Mouse (Mus musculus) embryonic facial prominence, embryonic 11.5 days (tissue): Measurements from ENCODE around the gene Ccser2. TPM values are rescaled to one million over a fixed set of nuclear protein-coding genes. Genes with fewer than 3 reads are reported as not detected.

Experiments used
- ATAC-seq: fragments of 200-750 bp; cut with Nextera tagmentation; replicated peaks from 2 replicates; pipeline ENCODE4 v1.8.0; 2017; ENCODE audit warnings: low read depth; ENCODE audit not compliant: insufficient number of reproducible peaks, low FRiP score, low TSS enrichment
- DNase-seq: peaks from one replicate; pipeline ENCODE4 v3.0.0-alpha.2; 2015; ENCODE audit warnings: low spot score
- H3K27ac ChIP-seq: fragments of 300-500 bp; sonication (generic); replicated peaks from 2 replicates; pipeline ENCODE4 v1.5.1; 2014; ENCODE audit warnings: mild to moderate bottlenecking, low read depth, low read length, control low read depth
- H3K27me3 ChIP-seq: fragments of 300-500 bp; sonication (generic); 2 replicates; pipeline ENCODE4 v1.6.1; 2014; ENCODE audit warnings: mild to moderate bottlenecking, low read length, moderate library complexity, mixed read lengths; ENCODE audit not compliant: control insufficient read depth, insufficient read depth
- H3K36me3 ChIP-seq: fragments of 300-500 bp; sonication (generic); replicated peaks from 2 replicates; pipeline ENCODE4 v1.6.1; 2014; ENCODE audit warnings: low read depth, mild to moderate bottlenecking, low read length, moderate library complexity, mixed read lengths; ENCODE audit not compliant: control insufficient read depth, insufficient read depth
- H3K4me1 ChIP-seq: fragments of 300-500 bp; sonication (generic); 2 replicates; pipeline ENCODE4 v1.6.1; 2014; ENCODE audit warnings: low read length, mixed read lengths; ENCODE audit not compliant: control insufficient read depth, insufficient read depth
- H3K4me2 ChIP-seq: fragments of 300-500 bp; sonication (generic); 2 replicates; pipeline ENCODE4 v1.6.1; 2014; ENCODE audit warnings: low read depth, mild to moderate bottlenecking, control low read depth, low read length, moderate library complexity
- H3K4me3 ChIP-seq: fragments of 300-500 bp; sonication (generic); 2 replicates; pipeline ENCODE4 v1.5.1; 2014; ENCODE audit warnings: low read depth, low read length, control low read depth
- H3K9ac ChIP-seq: fragments of 300-500 bp; sonication (generic); replicated peaks from 2 replicates; pipeline ENCODE4 v1.6.1; 2014; ENCODE audit warnings: mild to moderate bottlenecking, control low read depth, low read length
- H3K9me3 ChIP-seq: fragments of 300-500 bp; sonication (generic); replicated peaks from 2 replicates; pipeline ENCODE4 v1.6.1; 2016; ENCODE audit warnings: mild to moderate bottlenecking, low read length, inconsistent platforms, mixed read lengths; ENCODE audit not compliant: control insufficient read depth
- WGBS: fragments of 180-500 bp; shearing (Covaris S2); extraction: QIAGEN DNeasy Blood & Tissue Kit; methylation state at CpG from one replicate; pipeline ENCODE4 v1.1.7; 2014; 5-methylcytosine and 5-hydroxymethylcytosine counted together
- polyA plus RNA-seq: library from polyadenylated mRNA; unstranded; fragments of >200 nt; fragmentation: Nextera tagmentation; extraction: Ambion mirVana; gene quantifications from 2 replicates; pipeline ENCODE4 v1.2.1, GENCODE M21; 2014

The Ccser2 gene
- polyA plus RNA-seq, 1 experiment from 2014 or later, result 34.5 TPM

DNA sequence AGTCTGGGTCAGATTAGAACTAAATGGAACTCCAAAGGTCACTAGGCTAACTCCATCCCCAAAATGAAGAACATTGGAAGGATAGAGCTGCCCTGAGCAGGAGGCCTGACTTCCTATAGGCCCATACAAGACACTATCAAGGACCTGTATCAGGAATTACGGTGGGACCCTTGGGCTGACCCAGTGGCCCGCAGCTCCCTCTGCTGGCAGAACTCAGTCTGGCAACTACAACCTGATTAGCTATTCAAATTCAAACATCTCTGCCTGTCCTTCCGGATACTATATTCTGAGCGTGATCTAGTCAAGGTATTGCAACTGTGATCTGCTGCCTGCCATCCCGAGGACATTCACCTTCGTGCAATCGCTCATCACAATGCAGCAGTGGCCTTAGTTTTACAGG, 106.2 kb downstream of the Ccser2 start:
- H3K4me3 ChIP-seq, result no peak overlapping the region
- H3K27me3 ChIP-seq, result no peaks in the 10 kb centered on the region
- no peaks in the 10 kb centered on the region for H3K36me3 ChIP-seq
- DNase-seq, result peak; percentile 65
- no peak overlapping the region for H3K9ac ChIP-seq
- WGBS, result 27% methylated on average over 7 of the region's 7 CpGs
- H3K27ac ChIP-seq, result no peak overlapping the region
- 0 out of 2 replicates have a peak, but pooled peaks have one; percentile 41 for ATAC-seq
- no peaks in the 10 kb centered on the region for H3K4me1 ChIP-seq
- no peak overlapping the region for H3K4me2 ChIP-seq
- H3K9me3 ChIP-seq, result no peaks in the 10 kb centered on the region

GRCm38 (mm10) chr14:36858932-36859331, 109.6 kb downstream of the Ccser2 start:
- no peak overlapping the region for H3K4me3 ChIP-seq
- H3K9me3 ChIP-seq, result no peaks in the 10 kb centered on the region
- H3K9ac ChIP-seq, result no peak overlapping the region
- H3K36me3 ChIP-seq, result no peaks in the 10 kb centered on the region
- WGBS, result 67% methylated on average over 4 of the region's 4 CpGs
- H3K27me3 ChIP-seq, result no peaks in the 10 kb centered on the region
- H3K4me2 ChIP-seq, result no peak overlapping the region
- no peak for DNase-seq
- no peaks in the 10 kb centered on the region for H3K4me1 ChIP-seq
- H3K27ac ChIP-seq, result no peak overlapping the region
- ATAC-seq, result no peak

DNA sequence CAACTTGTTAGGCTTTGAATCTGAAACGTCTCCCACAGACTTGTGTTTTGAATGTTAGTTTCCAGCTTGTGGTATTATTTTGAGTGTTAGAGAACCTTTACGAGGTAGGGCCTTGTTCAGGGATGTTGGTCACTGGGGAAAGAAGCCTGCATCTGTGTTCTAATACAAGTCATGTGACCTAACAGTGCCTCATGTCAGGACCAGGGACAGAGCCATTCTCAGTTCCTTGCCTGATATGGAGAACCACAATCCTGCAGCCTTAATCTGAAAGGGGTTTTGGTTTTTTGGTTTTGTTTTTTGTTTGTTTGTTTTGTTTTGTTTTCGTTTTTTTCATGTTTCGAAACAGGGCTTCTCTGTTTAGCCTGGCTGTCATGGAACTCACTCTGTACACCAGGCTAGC, 115.6 kb downstream of the Ccser2 start:
- H3K27ac ChIP-seq, result no peak overlapping the region
- H3K27me3 ChIP-seq, result no peaks in the 10 kb centered on the region
- H3K36me3 ChIP-seq, result no peaks in the 10 kb centered on the region
- peak; percentile 42 for DNase-seq
- 75% methylated on average over 4 of the region's 4 CpGs for WGBS
- no peaks in the 10 kb centered on the region for H3K9me3 ChIP-seq
- no peak for ATAC-seq
- no peak overlapping the region for H3K4me2 ChIP-seq
- H3K9ac ChIP-seq, result no peak overlapping the region
- H3K4me3 ChIP-seq, result no peak overlapping the region
- no peaks in the 10 kb centered on the region for H3K4me1 ChIP-seq

- Histone ChIP-seq H3K4me1 (no peaks in the 10 kb centered on the region), H3K36me3 (no peaks in the 10 kb centered on the region), H3K4me3 (no peak overlapping the region), H3K4me2 (no peak overlapping the region), H3K9ac (no peak overlapping the region), H3K27ac (no peak overlapping the region), H3K27me3 (no peaks in the 10 kb centered on the region), H3K9me3 (no peaks in the 10 kb centered on the region)
- 26% methylated on average over 1 of the region's 1 CpGs for WGBS
- ATAC-seq (no peak), DNase-seq (no peak)
Measured at GRCm38 (mm10) chr14:36848860-36849259, 119.7 kb downstream of the Ccser2 start.

Other genes with a start within 250 kb of the Ccser2 start
- gene Rgr, start 80.2 kb upstream of the Ccser2 start, polyA plus RNA-seq, result not detected in 2 replicates
- not detected in 2 replicates for gene Lrit1, start 86.1 kb upstream of the Ccser2 start, polyA plus RNA-seq
- not detected in 2 replicates for gene Lrit2, start 99.2 kb upstream of the Ccser2 start, polyA plus RNA-seq
- 3.1 and 4.1 TPM in 2 replicates for gene Cdhr1, start 129.6 kb upstream of the Ccser2 start, polyA plus RNA-seq
- 0.39 and 0.42 TPM in 2 replicates for gene 2610528A11Rik, start 145.2 kb upstream of the Ccser2 start, polyA plus RNA-seq
- 214 and 216 TPM in 2 replicates for gene Ghitm, start 166.5 kb upstream of the Ccser2 start, polyA plus RNA-seq